Comparison of ENCODE assay signal across 25 mouse cellular contexts in the genomic region with DNA sequence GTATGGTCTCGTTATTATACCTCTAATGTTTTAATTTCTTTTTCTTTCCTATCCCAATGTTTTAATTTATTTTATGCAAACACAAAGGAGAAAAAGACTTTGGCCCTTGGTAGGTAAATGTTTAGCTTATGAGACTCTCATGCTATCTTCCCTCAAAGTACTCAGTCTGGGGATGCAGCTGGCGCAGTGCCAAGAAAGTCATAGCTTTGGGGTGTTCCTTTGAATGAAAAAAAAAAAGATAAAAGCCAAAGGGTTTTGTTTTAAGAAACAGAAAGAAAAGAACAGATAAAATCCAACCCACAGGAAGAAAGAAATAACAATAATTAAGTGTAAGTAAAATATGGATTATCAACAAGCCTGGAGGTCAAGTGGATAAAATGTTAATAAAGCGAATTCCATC. TPM values are rescaled to one million over a fixed set of nuclear protein-coding genes. Genes with fewer than 3 reads are reported as not detected.
A peak's percentile ranks its signal among the peaks of the same experiment; 100 is the strongest.
DNase-seq lines count a peak whose midpoint lies in the region; ATAC-seq and TF ChIP-seq lines count a peak whose summit lies in the region.
"Had no signal": no experiment of that assay in that cellular context is flagged by ENCODE, and none has a peak within 500 bp of the region (broad histone marks: within the 10 kb centered on the region; RNA-seq: fewer than 3 reads in every experiment).

No protein-coding gene starts in this region.

- no peaks in the 10 kb centered on the region for H3K27me3 ChIP-seq in embryonic facial prominence, embryonic 14.5 days (replicated peaks; ENCODE audit: control insufficient read depth, insufficient read depth, low read length)
- H3K27me3 ChIP-seq in embryonic facial prominence, embryonic 10.5 days (replicated peaks; ENCODE audit: low read depth, poor library complexity, severe bottlenecking) = no peaks in the 10 kb centered on the region
- H3K27me3 ChIP-seq in midbrain, embryonic 14.5 days (ENCODE audit: control insufficient read depth, insufficient read depth, low read length) = no peaks in the 10 kb centered on the region
- no peaks in the 10 kb centered on the region for H3K27me3 ChIP-seq in midbrain, postnatal 0 days (ENCODE audit: insufficient read depth, low read length)
- H3K27me3 ChIP-seq: embryonic facial prominence, embryonic 13.5 days; midbrain, embryonic 15.5 days; neural tube, embryonic 13.5 days; stomach, embryonic 15.5 days had no signal

- H3K27ac ChIP-seq in embryonic facial prominence, embryonic 14.5 days (replicated peaks; ENCODE audit: low read depth, low read length) = no peak overlapping the region
- H3K27ac ChIP-seq in embryonic facial prominence, embryonic 10.5 days (replicated peaks) = no peak overlapping the region
- H3K27ac ChIP-seq in midbrain, embryonic 14.5 days (replicated peaks; ENCODE audit: low read depth, low read length) = no peak overlapping the region
- H3K27ac ChIP-seq in midbrain, postnatal 0 days (ENCODE audit: low read depth, low read length) = no peak overlapping the region
- H3K27ac ChIP-seq: embryonic facial prominence, embryonic 13.5 days; forebrain, embryonic 13.5 days; gastrocnemius, adult 2 months; limb, embryonic 12.5 days; midbrain, embryonic 15.5 days; neural tube, embryonic 13.5 days; stomach, embryonic 15.5 days had no signal

- no peak overlapping the region for H3K4me2 ChIP-seq in embryonic facial prominence, embryonic 14.5 days (ENCODE audit: low read depth, low read length)
- no peak overlapping the region for H3K4me2 ChIP-seq in midbrain, embryonic 14.5 days (ENCODE audit: low read length)
- no peak overlapping the region for H3K4me2 ChIP-seq in midbrain, postnatal 0 days (ENCODE audit: low read depth, low read length, poor library complexity, severe bottlenecking)
- H3K4me2 ChIP-seq: embryonic facial prominence, embryonic 13.5 days; forebrain, embryonic 13.5 days; limb, embryonic 12.5 days; midbrain, embryonic 15.5 days; neural tube, embryonic 13.5 days; stomach, embryonic 15.5 days had no signal

- H3K4me1 ChIP-seq in embryonic facial prominence, embryonic 14.5 days (ENCODE audit: control insufficient read depth, insufficient read depth, low read length) = no peaks in the 10 kb centered on the region
- H3K4me1 ChIP-seq in embryonic facial prominence, embryonic 10.5 days = no peaks in the 10 kb centered on the region
- H3K4me1 ChIP-seq in midbrain, embryonic 14.5 days (ENCODE audit: control insufficient read depth, insufficient read depth, low read length) = no peaks in the 10 kb centered on the region
- no peaks in the 10 kb centered on the region for H3K4me1 ChIP-seq in midbrain, postnatal 0 days (ENCODE audit: insufficient read depth, low read length)
- H3K4me1 ChIP-seq: embryonic facial prominence, embryonic 13.5 days; forebrain, embryonic 13.5 days; limb, embryonic 12.5 days; midbrain, embryonic 15.5 days; neural tube, embryonic 13.5 days; stomach, embryonic 15.5 days had no signal

- 82% methylated on average over 3 of the region's 3 CpGs for WGBS in embryonic facial prominence, embryonic 14.5 days
- 82% methylated on average over 3 of the region's 3 CpGs for WGBS in embryonic facial prominence, embryonic 10.5 days
- 88% methylated on average over 3 of the region's 3 CpGs for WGBS in midbrain, embryonic 14.5 days
- 84% methylated on average over 3 of the region's 3 CpGs for WGBS in midbrain, postnatal 0 days

- H3K9ac ChIP-seq in embryonic facial prominence, embryonic 14.5 days (ENCODE audit: low read depth, low read length) = no peak overlapping the region
- no peak overlapping the region for H3K9ac ChIP-seq in midbrain, embryonic 14.5 days (replicated peaks; ENCODE audit: low read length)
- no peak overlapping the region for H3K9ac ChIP-seq in midbrain, postnatal 0 days (replicated peaks; ENCODE audit: low read length, poor library complexity, severe bottlenecking)
- H3K9ac ChIP-seq: embryonic facial prominence, embryonic 13.5 days; forebrain, embryonic 13.5 days; limb, embryonic 12.5 days; midbrain, embryonic 15.5 days; neural tube, embryonic 13.5 days; stomach, embryonic 15.5 days had no signal

- H3K36me3 ChIP-seq in embryonic facial prominence, embryonic 14.5 days (ENCODE audit: control insufficient read depth, insufficient read depth, low read length) = no peaks in the 10 kb centered on the region
- H3K36me3 ChIP-seq in embryonic facial prominence, embryonic 10.5 days (replicated peaks) = no peaks in the 10 kb centered on the region
- no peaks in the 10 kb centered on the region for H3K36me3 ChIP-seq in midbrain, embryonic 14.5 days (ENCODE audit: control insufficient read depth, insufficient read depth, low read length)
- H3K36me3 ChIP-seq in midbrain, postnatal 0 days (ENCODE audit: insufficient read depth, low read length) = no peaks in the 10 kb centered on the region
- H3K36me3 ChIP-seq: embryonic facial prominence, embryonic 13.5 days; limb, embryonic 12.5 days; midbrain, embryonic 15.5 days; neural tube, embryonic 13.5 days; stomach, embryonic 15.5 days had no signal

- ATAC-seq in embryonic facial prominence, embryonic 14.5 days (ENCODE audit: low read depth) = no peak
- no peak for ATAC-seq in midbrain, embryonic 14.5 days (ENCODE audit: low FRiP score, low TSS enrichment)
- ATAC-seq in midbrain, postnatal 0 days (ENCODE audit: low FRiP score) = no peak
- peak; percentile 32; the same call in 1 of the 2 replicates for ATAC-seq in megakaryocyte progenitor cell, adult 5-6 weeks (replicated peaks; ENCODE audit: poor library complexity)
- ATAC-seq: forebrain, embryonic 13.5 days; hindbrain, embryonic 16.5 days; midbrain, embryonic 15.5 days had no signal

- H3K9me3 ChIP-seq in embryonic facial prominence, embryonic 14.5 days (ENCODE audit: control insufficient read depth, low read length) = no peaks in the 10 kb centered on the region
- no peaks in the 10 kb centered on the region for H3K9me3 ChIP-seq in embryonic facial prominence, embryonic 10.5 days
- H3K9me3 ChIP-seq in midbrain, embryonic 14.5 days (ENCODE audit: control insufficient read depth, low read length) = no peaks in the 10 kb centered on the region
- no peaks in the 10 kb centered on the region for H3K9me3 ChIP-seq in midbrain, postnatal 0 days (ENCODE audit: low read length)
- H3K9me3 ChIP-seq: embryonic facial prominence, embryonic 13.5 days; forebrain, embryonic 13.5 days; limb, embryonic 12.5 days; midbrain, embryonic 15.5 days; neural tube, embryonic 13.5 days; stomach, embryonic 15.5 days had no signal

- no peak for TF ChIP-seq CTCF in midbrain, postnatal 0 days (IDR thresholded peaks at IDR 0.05)

- DNase-seq in embryonic facial prominence, embryonic 14.5 days (ENCODE audit: low spot score) = peak; percentile 5
- no peak for DNase-seq in embryonic facial prominence, embryonic 10.5 days (ENCODE audit: low spot score)
- peak; percentile 18 for DNase-seq in midbrain, embryonic 14.5 days
- no peak for DNase-seq in midbrain, postnatal 0 days (ENCODE audit: low spot score)
- DNase-seq in spleen, adult 12 weeks (ENCODE audit: low spot score) = no peak
- DNase-seq in embryo, embryonic 10.5 days (ENCODE audit: low spot score) = no peak
- no peak for DNase-seq in cerebellum, adult 9-10 months
- DNase-seq: cerebellum, adult 9-11 months; gastrocnemius, adult 2 months; heart, postnatal 14 days; lung, postnatal 10 days had no signal

- H3K4me3 ChIP-seq in embryonic facial prominence, embryonic 14.5 days (ENCODE audit: low read depth, low read length) = no peak overlapping the region
- H3K4me3 ChIP-seq in embryonic facial prominence, embryonic 10.5 days = no peak overlapping the region
- no peak overlapping the region for H3K4me3 ChIP-seq in midbrain, embryonic 14.5 days (replicated peaks; ENCODE audit: low read depth, low read length)
- no peak overlapping the region for H3K4me3 ChIP-seq in midbrain, postnatal 0 days (ENCODE audit: low read depth, low read length)
- H3K4me3 ChIP-seq: embryonic facial prominence, embryonic 13.5 days; forebrain, embryonic 13.5 days; gastrocnemius, adult 2 months; limb, embryonic 12.5 days; midbrain, embryonic 15.5 days; neural tube, embryonic 13.5 days; stomach, embryonic 15.5 days had no signal

RNA-seq across cellular contexts. Expression of gene Olfr524, which starts 2.9 kb away (rescaled TPM):
- polyA plus RNA-seq in embryonic facial prominence, embryonic 14.5 days (2014; fragmentation: Nextera tagmentation; extraction: Ambion mirVana) = 0.25 TPM in 1 of 2 replicates, not detected in the other
- polyA plus RNA-seq in embryonic facial prominence, embryonic 10.5 days (2016; fragmentation: Nextera tagmentation; extraction: Ambion mirVana) = not detected in 2 replicates
- polyA plus RNA-seq in midbrain, embryonic 14.5 days (2014; fragmentation: Nextera tagmentation; extraction: Ambion mirVana) = not detected in 2 replicates
- total RNA-seq in midbrain, postnatal 0 days (2014; rRNA removed) = not detected in 2 replicates
- polyA plus RNA-seq in midbrain, postnatal 0 days (2015; fragmentation: Nextera tagmentation; extraction: Ambion mirVana) = not detected in 2 replicates
- total RNA-seq in megakaryocyte progenitor cell, adult 5-6 weeks (2015) = not detected in 2 replicates
- not detected in 2 replicates for total RNA-seq in megakaryocyte progenitor cell, adult 5-6 weeks (2017)
- total RNA-seq: gastrocnemius, adult 2 months; heart, adult 8-10 months; heart, postnatal 14 days; left cerebral cortex, adult 18-20 months had no signal
- polyA plus RNA-seq: C2C12; embryonic facial prominence, embryonic 13.5 days; forebrain, embryonic 13.5 days; hindbrain, embryonic 16.5 days; limb, embryonic 12.5 days; midbrain, embryonic 15.5 days; neural tube, embryonic 13.5 days; small intestine, adult 2 months; stomach, embryonic 15.5 days had no signal

RNA-seq across cellular contexts. Expression of gene Cd163l1, which starts 9.4 kb away (rescaled TPM):
- polyA plus RNA-seq in embryonic facial prominence, embryonic 14.5 days (2014; fragmentation: Nextera tagmentation; extraction: Ambion mirVana) = 0.06 TPM in 1 of 2 replicates, not detected in the other
- polyA plus RNA-seq in embryonic facial prominence, embryonic 10.5 days (2016; fragmentation: Nextera tagmentation; extraction: Ambion mirVana) = not detected in 2 replicates
- polyA plus RNA-seq in midbrain, embryonic 14.5 days (2014; fragmentation: Nextera tagmentation; extraction: Ambion mirVana) = not detected in 2 replicates
- not detected in 2 replicates for total RNA-seq in midbrain, postnatal 0 days (2014; rRNA removed)
- not detected in 2 replicates for polyA plus RNA-seq in midbrain, postnatal 0 days (2015; fragmentation: Nextera tagmentation; extraction: Ambion mirVana)
- total RNA-seq in megakaryocyte progenitor cell, adult 5-6 weeks (2015) = not detected in 2 replicates
- 0.21 TPM in 1 of 2 replicates, not detected in the other for total RNA-seq in megakaryocyte progenitor cell, adult 5-6 weeks (2017)
- total RNA-seq: gastrocnemius, adult 2 months; heart, adult 8-10 months; heart, postnatal 14 days; left cerebral cortex, adult 18-20 months had no signal
- polyA plus RNA-seq: C2C12; embryonic facial prominence, embryonic 13.5 days; forebrain, embryonic 13.5 days; hindbrain, embryonic 16.5 days; limb, embryonic 12.5 days; midbrain, embryonic 15.5 days; neural tube, embryonic 13.5 days had no signal

RNA-seq across cellular contexts. Expression of gene Olfr523, which starts 35.7 kb away (rescaled TPM):
- polyA plus RNA-seq in embryonic facial prominence, embryonic 14.5 days (2014; fragmentation: Nextera tagmentation; extraction: Ambion mirVana) = 0.20 and 0.22 TPM in 2 replicates
- not detected in 2 replicates for polyA plus RNA-seq in embryonic facial prominence, embryonic 10.5 days (2016; fragmentation: Nextera tagmentation; extraction: Ambion mirVana)
- polyA plus RNA-seq in midbrain, embryonic 14.5 days (2014; fragmentation: Nextera tagmentation; extraction: Ambion mirVana) = not detected in 2 replicates
- total RNA-seq in midbrain, postnatal 0 days (2014; rRNA removed) = not detected in 2 replicates
- polyA plus RNA-seq in midbrain, postnatal 0 days (2015; fragmentation: Nextera tagmentation; extraction: Ambion mirVana) = 0.05 TPM in 1 of 2 replicates, not detected in the other
- not detected in 2 replicates for total RNA-seq in megakaryocyte progenitor cell, adult 5-6 weeks (2015)
- not detected in 2 replicates for total RNA-seq in megakaryocyte progenitor cell, adult 5-6 weeks (2017)
- total RNA-seq: gastrocnemius, adult 2 months; heart, adult 8-10 months; heart, postnatal 14 days; left cerebral cortex, adult 18-20 months had no signal
- polyA plus RNA-seq: activated CD4-positive, CD25-positive, alpha-beta regulatory T cell, adult 4 months; C2C12; embryonic facial prominence, embryonic 13.5 days; forebrain, embryonic 13.5 days; hindbrain, embryonic 16.5 days; large intestine, adult 2 months; limb, embryonic 12.5 days; midbrain, embryonic 15.5 days; neural tube, embryonic 13.5 days; small intestine, adult 2 months; stomach, embryonic 15.5 days had no signal

RNA-seq across cellular contexts. Expression of gene 5830411N06Rik, which starts 38.4 kb away (rescaled TPM):
- not detected in 2 replicates for polyA plus RNA-seq in embryonic facial prominence, embryonic 14.5 days (2014; fragmentation: Nextera tagmentation; extraction: Ambion mirVana)
- not detected in 2 replicates for polyA plus RNA-seq in embryonic facial prominence, embryonic 10.5 days (2016; fragmentation: Nextera tagmentation; extraction: Ambion mirVana)
- not detected in 2 replicates for polyA plus RNA-seq in midbrain, embryonic 14.5 days (2014; fragmentation: Nextera tagmentation; extraction: Ambion mirVana)
- not detected in 2 replicates for total RNA-seq in midbrain, postnatal 0 days (2014; rRNA removed)
- 0.04 TPM in 1 of 2 replicates, not detected in the other for polyA plus RNA-seq in midbrain, postnatal 0 days (2015; fragmentation: Nextera tagmentation; extraction: Ambion mirVana)
- total RNA-seq in megakaryocyte progenitor cell, adult 5-6 weeks (2015) = not detected in 2 replicates
- not detected in 2 replicates for total RNA-seq in megakaryocyte progenitor cell, adult 5-6 weeks (2017)
- total RNA-seq: gastrocnemius, adult 2 months; heart, adult 8-10 months had no signal
- polyA plus RNA-seq: C2C12; embryonic facial prominence, embryonic 13.5 days; forebrain, embryonic 13.5 days; hindbrain, embryonic 16.5 days; limb, embryonic 12.5 days; midbrain, embryonic 15.5 days; neural tube, embryonic 13.5 days; stomach, embryonic 15.5 days had no signal

RNA-seq across cellular contexts. Expression of gene Olfr522, which starts 44.1 kb away (rescaled TPM):
- not detected in 2 replicates for polyA plus RNA-seq in embryonic facial prominence, embryonic 14.5 days (2014; fragmentation: Nextera tagmentation; extraction: Ambion mirVana)
- polyA plus RNA-seq in embryonic facial prominence, embryonic 10.5 days (2016; fragmentation: Nextera tagmentation; extraction: Ambion mirVana) = not detected in 2 replicates
- not detected in 2 replicates for polyA plus RNA-seq in midbrain, embryonic 14.5 days (2014; fragmentation: Nextera tagmentation; extraction: Ambion mirVana)
- not detected in 2 replicates for total RNA-seq in midbrain, postnatal 0 days (2014; rRNA removed)
- polyA plus RNA-seq in midbrain, postnatal 0 days (2015; fragmentation: Nextera tagmentation; extraction: Ambion mirVana) = not detected in 2 replicates
- total RNA-seq in megakaryocyte progenitor cell, adult 5-6 weeks (2015) = not detected in 2 replicates
- total RNA-seq in megakaryocyte progenitor cell, adult 5-6 weeks (2017) = not detected in 2 replicates
- total RNA-seq: gastrocnemius, adult 2 months; heart, adult 8-10 months; heart, postnatal 14 days; left cerebral cortex, adult 18-20 months had no signal
- polyA plus RNA-seq: activated CD4-positive, CD25-positive, alpha-beta regulatory T cell, adult 4 months; C2C12; embryonic facial prominence, embryonic 13.5 days; forebrain, embryonic 13.5 days; hindbrain, embryonic 16.5 days; large intestine, adult 2 months; limb, embryonic 12.5 days; midbrain, embryonic 15.5 days; neural tube, embryonic 13.5 days; small intestine, adult 2 months; stomach, embryonic 15.5 days had no signal

Comparison
In these comparisons a context has a peak if more than half of its experiments do, and no peak if none do; other contexts are left out.
1. DNase-seq: peak in embryonic facial prominence, embryonic 14.5 days (single experiment) and midbrain, embryonic 14.5 days (single experiment); none in embryonic facial prominence, embryonic 10.5 days (single experiment), midbrain, postnatal 0 days (single experiment), spleen, adult 12 weeks (single experiment), embryo, embryonic 10.5 days (single experiment) and cerebellum, adult 9-10 months (single experiment).